Mouse (Mus musculus): ENCODE results near the gene Tmem259. TPM values are rescaled to one million over a fixed set of nuclear protein-coding genes. Genes with fewer than 3 reads are reported as not detected.
A peak's percentile ranks its signal among the peaks of the same experiment; 100 is the strongest.

Tmem259 gene
- total RNA-seq, 1 experiment, result 127 TPM

DNA sequence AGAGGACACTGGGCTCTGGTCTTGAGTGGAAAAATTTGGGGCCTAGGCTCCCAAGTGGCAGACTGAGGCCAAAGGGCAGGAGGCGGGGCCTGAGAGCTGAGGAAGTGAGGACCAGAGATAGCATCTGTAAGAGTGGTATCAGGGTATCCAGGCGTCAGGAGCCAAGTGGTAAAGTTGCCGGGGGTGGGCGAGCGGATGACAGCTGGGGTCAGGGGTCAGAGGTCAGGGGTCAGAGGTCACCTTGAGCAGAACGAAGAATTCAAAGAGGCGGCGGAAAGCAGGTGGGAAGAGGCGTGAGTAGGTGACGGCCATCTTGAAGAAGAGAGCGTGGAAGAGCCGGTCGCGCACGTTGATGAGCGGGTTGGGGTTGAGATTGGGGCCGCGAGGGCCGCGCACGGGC, 460 bp downstream of the Tmem259 start:
- H3K4me1 ChIP-seq (ENCODE audit: control insufficient read depth in 2 of 2, insufficient read depth in 2 of 2, low read length in 2 of 2, poor library complexity in 1 of 2), result peaks cover 11 to 27% of the 10 kb centered on the region in 2 experiments
- H3K4me3 ChIP-seq (ENCODE audit: insufficient read depth in 1 of 2, low read depth in 1 of 2, low read length in 2 of 2, poor library complexity in 1 of 2, severe bottlenecking in 1 of 2), result peak overlapping the region; percentile 81 to 88
- no peaks in the 10 kb centered on the region for H3K9me3 ChIP-seq (ENCODE audit: control insufficient read depth, insufficient read depth, low read depth, low read length)
- in situ Hi-C loops (cut with MboI; ENCODE audit: low sequenced_read_pairs in 2 of 2, unreplicated experiment in 2 of 2), result loop anchor here in 1 of 2 experiments (25.0 kb wide), 1 partner anchor 129 kb away; the partner anchor contains the start of genes Sbno2 and Stk11
- no peak for DNase-seq (ENCODE audit: low read depth, low spot score)
- H3K9ac ChIP-seq (ENCODE audit: insufficient read depth, low read depth, low read length, poor library complexity, severe bottlenecking), result peak overlapping the region; percentile 94
- peak overlapping the region; percentile 91 for H3K27ac ChIP-seq (ENCODE audit: insufficient read depth, low read depth, low read length, poor library complexity, severe bottlenecking)
- TF ChIP-seq ZNF384 (IDR thresholded peaks at IDR 0.05; ENCODE audit: low read depth, low read length), result no peak
- TF ChIP-seq HCFC1 (IDR thresholded peaks at IDR 0.05; ENCODE audit: borderline replicate concordance, insufficient read depth, low read length), result peak; percentile 68; the same call in 1 of the 2 replicates
- no peak for TF ChIP-seq ZC3H11A (IDR thresholded peaks at IDR 0.05; ENCODE audit: borderline replicate concordance, low read depth, low read length)
- TF ChIP-seq CHD2 (IDR thresholded peaks at IDR 0.05; ENCODE audit: low read depth, low read length), result peak; percentile 92
- TF ChIP-seq MAFK (IDR thresholded peaks at IDR 0.05; ENCODE audit: insufficient read depth, low read depth, low read length), result no peak
- H3K36me3 ChIP-seq (ENCODE audit: control insufficient read depth, insufficient read depth, low read length, poor library complexity, severe bottlenecking), result peaks cover 11% of the 10 kb centered on the region; the same call in 1 of the 2 replicates

DNA sequence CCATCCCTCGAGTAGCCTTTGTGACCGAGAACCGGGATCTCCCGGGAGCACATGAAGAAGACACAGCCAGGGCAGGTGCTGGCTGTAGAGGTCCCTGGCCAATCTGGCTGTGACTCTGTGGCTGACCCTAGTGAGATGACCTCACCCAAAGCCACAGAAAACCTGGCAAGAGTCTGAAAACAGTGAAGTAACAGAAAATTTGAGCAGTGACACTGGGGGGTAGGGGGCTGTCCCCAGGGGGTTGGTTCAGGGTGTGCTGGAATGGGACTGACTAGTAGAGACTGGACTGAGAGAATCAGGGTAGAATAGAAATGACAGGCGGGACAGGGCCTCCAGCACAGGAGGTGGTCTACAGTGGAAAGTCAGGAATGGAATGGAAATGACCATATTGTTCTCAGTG, 925 bp downstream of the Tmem259 start:
- Histone ChIP-seq H3K9me3 (ENCODE audit: control insufficient read depth, insufficient read depth, low read depth, low read length) (no peaks in the 10 kb centered on the region), H3K9ac (ENCODE audit: insufficient read depth, low read depth, low read length, poor library complexity, severe bottlenecking) (peak overlapping the region; percentile 94), H3K4me1 (ENCODE audit: control insufficient read depth in 2 of 2, insufficient read depth in 2 of 2, low read length in 2 of 2, poor library complexity in 1 of 2) (peaks cover 11 to 31% of the 10 kb centered on the region in 2 experiments), H3K36me3 (ENCODE audit: control insufficient read depth, insufficient read depth, low read length, poor library complexity, severe bottlenecking) (peaks cover 15% of the 10 kb centered on the region), H3K27ac (ENCODE audit: insufficient read depth, low read depth, low read length, poor library complexity, severe bottlenecking) (no peak overlapping the region), H3K4me3 (ENCODE audit: insufficient read depth in 1 of 2, low read depth in 1 of 2, low read length in 2 of 2, poor library complexity in 1 of 2, severe bottlenecking in 1 of 2) (peak overlapping the region; percentile 81 to 88)
- TF ChIP-seq ZC3H11A (IDR thresholded peaks at IDR 0.05; ENCODE audit: borderline replicate concordance, low read depth, low read length), result no peak
- TF ChIP-seq CHD2 (IDR thresholded peaks at IDR 0.05; ENCODE audit: low read depth, low read length), result no peak
- TF ChIP-seq HCFC1 (IDR thresholded peaks at IDR 0.05; ENCODE audit: borderline replicate concordance, insufficient read depth, low read length), result no peak
- TF ChIP-seq ZNF384 (IDR thresholded peaks at IDR 0.05; ENCODE audit: low read depth, low read length), result no peak
- TF ChIP-seq MAFK (IDR thresholded peaks at IDR 0.05; ENCODE audit: insufficient read depth, low read depth, low read length), result no peak
- DNase-seq (ENCODE audit: low read depth, low spot score), result no peak
- in situ Hi-C loops (cut with MboI; ENCODE audit: low sequenced_read_pairs in 2 of 2, unreplicated experiment in 2 of 2), result loop anchor here in 1 of 2 experiments (25.0 kb wide), 1 partner anchor 129 kb away; the partner anchor contains the start of genes Sbno2 and Stk11

DNA sequence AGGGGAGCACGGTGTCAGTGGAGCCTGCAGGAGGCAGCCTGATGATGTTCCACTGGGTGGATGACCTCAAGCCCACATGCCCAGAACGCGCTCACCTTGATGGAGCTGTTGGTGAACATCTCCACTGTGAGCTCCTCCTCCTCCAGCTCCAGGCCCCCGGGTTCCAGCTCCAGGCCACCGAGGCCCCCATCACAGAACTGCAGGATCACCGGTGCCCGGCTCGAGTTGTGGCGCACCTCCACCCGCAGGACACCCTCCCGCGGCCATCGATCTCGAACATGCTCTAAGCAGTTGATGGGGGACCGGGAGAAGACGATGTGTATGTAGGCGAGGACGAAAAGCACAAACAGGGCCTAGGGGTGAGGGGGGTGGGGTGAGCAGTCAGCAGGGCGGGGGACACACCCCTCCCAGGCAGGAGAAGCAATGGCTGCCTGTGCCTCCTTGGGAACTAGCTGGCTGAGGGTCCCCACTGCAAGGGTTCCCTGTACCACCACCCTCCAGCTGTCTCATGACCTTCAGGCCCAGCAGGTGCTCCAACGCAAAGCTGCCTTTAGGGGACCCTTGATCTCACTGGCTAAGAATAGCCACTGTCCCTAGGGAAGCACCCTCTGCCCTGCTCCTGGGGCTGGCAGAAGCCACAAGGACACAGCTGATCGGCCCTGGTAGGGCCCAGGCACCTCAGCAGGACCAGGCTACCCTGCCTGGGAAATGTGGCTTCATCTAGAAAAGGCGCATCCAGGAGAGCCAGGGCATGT, 4.6 kb downstream of the Tmem259 start:
- DNase-seq (ENCODE audit: low read depth, low spot score), result no peak
- in situ Hi-C loops (cut with MboI; ENCODE audit: low sequenced_read_pairs in 2 of 2, unreplicated experiment in 2 of 2), result loop anchor here in 1 of 2 experiments (25.0 kb wide), 1 partner anchor 133 kb away; the partner anchor contains the start of genes Sbno2 and Stk11
- Histone ChIP-seq H3K9ac (ENCODE audit: insufficient read depth, low read depth, low read length, poor library complexity, severe bottlenecking) (no peak overlapping the region), H3K4me3 (ENCODE audit: insufficient read depth in 1 of 2, low read depth in 1 of 2, low read length in 2 of 2, poor library complexity in 1 of 2, severe bottlenecking in 1 of 2) (no peak overlapping the region), H3K9me3 (ENCODE audit: control insufficient read depth, insufficient read depth, low read depth, low read length) (no peaks in the 10 kb centered on the region), H3K36me3 (ENCODE audit: control insufficient read depth, insufficient read depth, low read length, poor library complexity, severe bottlenecking) (peaks cover 25% of the 10 kb centered on the region), H3K4me1 (ENCODE audit: control insufficient read depth in 2 of 2, insufficient read depth in 2 of 2, low read length in 2 of 2, poor library complexity in 1 of 2) (peaks cover 4 to 45% of the 10 kb centered on the region in 2 experiments; a peak in 3 of 4 replicates), H3K27ac (ENCODE audit: insufficient read depth, low read depth, low read length, poor library complexity, severe bottlenecking) (no peak overlapping the region)
- TF ChIP-seq MAFK (IDR thresholded peaks at IDR 0.05; ENCODE audit: insufficient read depth, low read depth, low read length) (no peak), HCFC1 (IDR thresholded peaks at IDR 0.05; ENCODE audit: borderline replicate concordance, insufficient read depth, low read length) (no peak), ZC3H11A (IDR thresholded peaks at IDR 0.05; ENCODE audit: borderline replicate concordance, low read depth, low read length) (no peak), ZNF384 (IDR thresholded peaks at IDR 0.05; ENCODE audit: low read depth, low read length) (no peak), CHD2 (IDR thresholded peaks at IDR 0.05; ENCODE audit: low read depth, low read length) (no peak)

DNA sequence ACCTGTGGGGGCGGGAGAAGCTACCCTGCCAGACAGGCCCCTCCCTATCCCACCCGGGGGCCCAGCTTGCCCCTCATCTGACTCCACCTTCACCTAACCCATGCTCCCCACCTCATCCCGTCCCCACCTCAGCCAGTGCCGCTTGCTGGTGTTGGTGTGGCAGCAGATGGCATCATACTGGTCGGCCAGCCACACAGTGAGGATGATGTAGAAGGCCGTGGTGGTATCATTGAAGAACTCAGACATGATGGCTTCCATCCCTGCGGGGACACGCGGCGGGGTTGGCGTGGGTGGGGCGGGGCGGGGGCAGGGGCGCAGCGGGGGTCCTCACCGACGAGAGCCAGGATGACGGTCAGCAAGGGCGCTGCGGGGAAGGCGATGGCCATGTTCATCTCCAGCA, 6.1 kb downstream of the Tmem259 start:
- Histone ChIP-seq H3K9me3 (ENCODE audit: control insufficient read depth, insufficient read depth, low read depth, low read length) (no peaks in the 10 kb centered on the region), H3K9ac (ENCODE audit: insufficient read depth, low read depth, low read length, poor library complexity, severe bottlenecking) (no peak overlapping the region), H3K4me1 (ENCODE audit: control insufficient read depth in 2 of 2, insufficient read depth in 2 of 2, low read length in 2 of 2, poor library complexity in 1 of 2) (peaks cover 1 to 42% of the 10 kb centered on the region in 2 experiments; a peak in 3 of 4 replicates), H3K36me3 (ENCODE audit: control insufficient read depth, insufficient read depth, low read length, poor library complexity, severe bottlenecking) (peaks cover 25% of the 10 kb centered on the region), H3K4me3 (ENCODE audit: insufficient read depth in 1 of 2, low read depth in 1 of 2, low read length in 2 of 2, poor library complexity in 1 of 2, severe bottlenecking in 1 of 2) (no peak overlapping the region; a peak in 2 of 4 replicates), H3K27ac (ENCODE audit: insufficient read depth, low read depth, low read length, poor library complexity, severe bottlenecking) (no peak overlapping the region)
- TF ChIP-seq MAFK (IDR thresholded peaks at IDR 0.05; ENCODE audit: insufficient read depth, low read depth, low read length), result no peak
- no peak for TF ChIP-seq CHD2 (IDR thresholded peaks at IDR 0.05; ENCODE audit: low read depth, low read length)
- TF ChIP-seq HCFC1 (IDR thresholded peaks at IDR 0.05; ENCODE audit: borderline replicate concordance, insufficient read depth, low read length), result no peak
- no peak for TF ChIP-seq ZNF384 (IDR thresholded peaks at IDR 0.05; ENCODE audit: low read depth, low read length)
- TF ChIP-seq ZC3H11A (IDR thresholded peaks at IDR 0.05; ENCODE audit: borderline replicate concordance, low read depth, low read length), result no peak
- DNase-seq (ENCODE audit: low read depth, low spot score), result no peak
- in situ Hi-C loops (cut with MboI; ENCODE audit: low sequenced_read_pairs in 2 of 2, unreplicated experiment in 2 of 2), result loop anchor here in 1 of 2 experiments (25.0 kb wide), 1 partner anchor 134 kb away; the partner anchor contains the start of genes Sbno2 and Stk11

Measured in ES-E14 (cell line).